Mouse (Mus musculus): ENCODE results near the gene Aes.

- TF ChIP-seq POLR2A (IDR thresholded peaks at IDR 0.05; ENCODE audit: control insufficient read depth, extremely low read depth, insufficient read depth, low read length, poor library complexity) (no peak), CTCF (IDR thresholded peaks at IDR 0.05; ENCODE audit: borderline replicate concordance, control insufficient read depth, extremely low read depth, insufficient read depth, low read length, poor library complexity) (no peak)
Measured at GRCm38 (mm10) chr10:81523570-81523969, 35.7 kb upstream of the Aes start.

Measured in thymus, adult 2 months (tissue).